Mouse (Mus musculus) naive thymus-derived CD4-positive, alpha-beta T cell, adult 2 months (primary cell): ENCODE measurements at regions not wholly inside any gene's neighbourhood (a gene's known extent, or its start where the extent isn't known, plus 50 kb on each side); places are given as distances from the start of the nearest gene placed in this dataset.
A peak's percentile ranks its signal among the peaks of the same experiment; 100 is the strongest.

Experiments used
- DNase-seq: peaks from one replicate; pipeline ENCODE4 v3.0.0-alpha.2; 2011; ENCODE audit warnings: low read depth

- no peak for DNase-seq
Measured at GRCm38 (mm10) chr11:84701319-84702175, 117.8 kb downstream of the Mrm1 start.

GRCm38 (mm10) chr11:84697521-84697920, 121.8 kb downstream of the Mrm1 start:
- no peak for DNase-seq

- peak; percentile 66 for DNase-seq
Measured at GRCm38 (mm10) chr11:84692638-84693037, 126.7 kb downstream of the Mrm1 start.

GRCm38 (mm10) chr11:84691410-84692148, 127.7 kb downstream of the Mrm1 start:
- no peak for DNase-seq

GRCm38 (mm10) chr11:84686473-84686872, 132.8 kb downstream of the Mrm1 start:
- no peak for DNase-seq

GRCm38 (mm10) chr11:84684325-84684724, 135.0 kb downstream of the Mrm1 start:
- no peak for DNase-seq

GRCm38 (mm10) chr11:84682931-84683330, 136.4 kb downstream of the Mrm1 start:
- no peak for DNase-seq

- no peak for DNase-seq
Measured at GRCm38 (mm10) chr11:84676377-84677078, 142.8 kb downstream of the Mrm1 start.

- no peak for DNase-seq
Measured at GRCm38 (mm10) chr11:84672841-84673473, 146.4 kb downstream of the Mrm1 start.

- no peak for DNase-seq
Measured at GRCm38 (mm10) chr11:84671585-84671984, 146.2 kb upstream of the Lhx1 start.

- DNase-seq, result no peak
Measured at GRCm38 (mm10) chr11:84667711-84668110, 142.4 kb upstream of the Lhx1 start.

GRCm38 (mm10) chr11:84664258-84664657, 138.9 kb upstream of the Lhx1 start:
- DNase-seq, result no peak

GRCm38 (mm10) chr11:84661981-84662380, 136.6 kb upstream of the Lhx1 start:
- no peak for DNase-seq

GRCm38 (mm10) chr11:84660877-84661276, 135.5 kb upstream of the Lhx1 start:
- no peak for DNase-seq

GRCm38 (mm10) chr11:84659370-84659937, 134.1 kb upstream of the Lhx1 start:
- no peak for DNase-seq

- DNase-seq, result no peak
Measured at GRCm38 (mm10) chr11:84653481-84653880, 128.1 kb upstream of the Lhx1 start.

- DNase-seq, result no peak
Measured at GRCm38 (mm10) chr11:84648899-84649298, 123.6 kb upstream of the Lhx1 start.

GRCm38 (mm10) chr11:84647104-84647503, 121.8 kb upstream of the Lhx1 start:
- no peak for DNase-seq

- no peak for DNase-seq
Measured at GRCm38 (mm10) chr11:84643107-84643372, 117.7 kb upstream of the Lhx1 start.

GRCm38 (mm10) chr11:84642300-84643106, 117.2 kb upstream of the Lhx1 start:
- no peak for DNase-seq

- no peak for DNase-seq
Measured at GRCm38 (mm10) chr11:84641601-84642000, 116.3 kb upstream of the Lhx1 start.
